Mouse (Mus musculus) cerebellum, postnatal 25 days (tissue): Measurements from ENCODE around the gene Zdhhc20.
"Not testable (repeated sequence)": the region's sequence is repeated elsewhere in the genome, so short reads cannot be mapped to it uniquely, and the experiment has no call there.

Experiments
- DNase-seq, 2 experiments: peaks; one replicate each; pipeline ENCODE4 v3.0.0; 2021; ENCODE audit warnings: mixed read lengths in 2 of 2

The Zdhhc20 gene

DNA sequence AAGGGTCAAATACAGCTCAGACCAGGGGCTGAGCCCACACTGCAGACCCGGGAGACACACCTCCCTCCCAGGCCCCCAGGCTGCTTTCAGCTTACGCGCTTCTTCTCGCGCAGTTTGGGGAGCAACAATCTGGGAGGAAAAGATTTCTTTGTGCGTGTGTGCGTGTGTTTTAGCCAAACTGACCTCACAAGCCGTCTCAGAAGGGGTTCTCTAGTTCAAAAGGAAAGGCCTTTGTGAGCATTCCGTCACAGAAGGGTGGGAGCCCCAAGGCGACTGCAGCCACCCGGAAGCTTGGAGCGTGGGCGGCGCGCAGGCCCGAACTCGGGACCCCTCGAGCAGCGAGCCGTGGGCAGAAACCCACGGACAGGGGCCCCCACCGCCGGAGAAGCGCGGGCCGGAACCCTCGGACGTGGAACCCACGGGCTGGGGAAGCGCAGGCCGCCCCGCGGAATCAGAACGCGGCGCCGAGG is 500 bp downstream of the Zdhhc20 start:
- no peak for DNase-seq

- no peak for DNase-seq
These were observed 2.9 kb downstream of the Zdhhc20 start for GRCm38 (mm10) chr14:57887171-57887570.

- DNase-seq, result no peak
These were observed 4.0 kb downstream of the Zdhhc20 start for GRCm38 (mm10) chr14:57886032-57886431.

- no peak for DNase-seq
These were observed 6.7 kb downstream of the Zdhhc20 start for GRCm38 (mm10) chr14:57883341-57883740.

GRCm38 (mm10) chr14:57882720-57883119 is 7.4 kb downstream of the Zdhhc20 start:
- DNase-seq, result no peak

GRCm38 (mm10) chr14:57881793-57882192 is 8.3 kb downstream of the Zdhhc20 start:
- DNase-seq, result peak; percentile 40 to 51

DNA sequence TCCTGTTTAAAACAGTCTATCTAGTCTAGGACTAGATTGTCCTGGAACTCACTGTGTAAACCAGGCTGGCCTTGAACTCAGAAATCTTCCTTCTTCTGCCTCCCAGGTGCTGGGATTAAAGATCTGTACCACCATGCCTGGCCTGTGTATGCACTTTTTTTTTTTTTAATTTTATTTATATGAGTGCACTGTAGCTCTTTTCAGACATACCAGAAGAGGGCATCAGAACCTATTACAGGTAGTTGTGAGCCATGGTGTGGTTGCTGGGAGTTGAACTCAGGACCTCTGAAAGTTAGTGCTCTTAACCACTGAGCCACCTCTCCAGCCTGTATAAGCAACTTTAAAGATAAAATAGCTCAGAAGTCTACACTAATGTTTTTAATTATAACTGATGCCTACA is 9.0 kb downstream of the Zdhhc20 start:
- no peak for DNase-seq

DNA sequence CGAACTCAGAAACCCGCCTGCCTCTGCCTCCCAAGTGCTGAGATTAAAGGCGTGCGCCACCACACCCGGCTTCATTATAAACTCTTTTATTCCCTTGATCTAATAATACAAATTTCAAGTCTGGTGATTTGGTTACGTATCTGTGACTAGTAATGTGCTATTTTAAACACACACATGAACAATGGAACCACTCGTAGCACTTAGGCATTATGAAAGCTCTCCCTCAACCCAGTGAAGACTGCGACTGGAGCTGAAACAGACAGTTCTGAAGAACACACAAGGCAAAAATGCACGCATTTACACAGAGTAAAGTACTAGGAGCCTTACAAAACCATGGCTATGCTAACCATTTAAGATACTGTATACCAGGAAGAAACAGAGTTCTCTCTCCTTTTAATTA is 12.2 kb downstream of the Zdhhc20 start:
- DNase-seq, result no peak

- DNase-seq, result peak; percentile 30 to 46
These were observed 23.3 kb downstream of the Zdhhc20 start for GRCm38 (mm10) chr14:57866676-57867276.

DNA sequence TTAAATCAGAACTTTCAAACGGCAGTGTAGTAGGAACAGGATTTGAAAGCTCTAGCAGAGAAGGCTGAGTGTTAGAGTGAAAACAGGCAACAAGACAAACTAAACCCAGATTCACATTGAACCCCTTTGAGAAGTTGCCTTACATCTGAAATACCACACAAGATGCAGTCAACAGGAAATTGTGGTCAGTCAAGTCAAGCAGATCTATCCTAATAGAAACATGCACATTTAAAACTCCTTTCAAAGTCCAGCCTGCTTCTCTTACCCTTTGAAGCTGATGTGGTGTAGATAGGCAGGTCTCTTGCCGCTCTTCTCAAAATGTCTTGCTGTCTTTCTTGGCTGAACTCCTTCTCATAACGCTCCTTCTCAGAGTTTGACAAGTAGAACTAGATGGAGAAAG is 24.8 kb downstream of the Zdhhc20 start:
- DNase-seq, result no peak

GRCm38 (mm10) chr14:57863129-57863528 is 26.9 kb downstream of the Zdhhc20 start:
- DNase-seq, result no peak

GRCm38 (mm10) chr14:57861987-57862412 is 28.1 kb downstream of the Zdhhc20 start:
- no peak for DNase-seq

GRCm38 (mm10) chr14:57859520-57859919 is 30.6 kb downstream of the Zdhhc20 start:
- DNase-seq, result no peak

- DNase-seq, result no peak
These were observed 31.5 kb downstream of the Zdhhc20 start for GRCm38 (mm10) chr14:57858601-57859000.

- DNase-seq, result not testable (repeated sequence)
These were observed 34.0 kb downstream of the Zdhhc20 start for GRCm38 (mm10) chr14:57856037-57856436.

DNA sequence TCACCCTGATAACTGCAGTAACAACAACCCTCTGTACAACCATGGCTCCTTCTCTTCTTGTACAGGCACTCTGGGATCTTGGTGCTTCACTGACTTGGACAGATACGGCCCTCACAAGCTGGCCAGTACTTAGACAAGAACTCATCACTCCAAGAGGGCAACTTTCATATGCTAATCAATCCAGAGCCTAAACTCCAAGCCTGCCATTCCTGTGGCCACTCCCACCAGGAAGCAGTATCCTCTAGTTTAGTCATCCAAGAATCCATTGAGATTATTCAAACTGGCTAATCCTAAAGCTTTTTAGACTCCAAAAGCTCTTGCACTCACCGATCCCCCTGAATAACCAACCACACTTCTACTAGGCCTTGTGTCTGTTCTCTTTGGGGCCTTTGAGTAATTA is 37.1 kb downstream of the Zdhhc20 start:
- no peak for DNase-seq

- DNase-seq, result no peak
These were observed 39.7 kb downstream of the Zdhhc20 start for GRCm38 (mm10) chr14:57850330-57850729.

GRCm38 (mm10) chr14:57848646-57849045 is 41.4 kb downstream of the Zdhhc20 start:
- DNase-seq, result no peak

DNA sequence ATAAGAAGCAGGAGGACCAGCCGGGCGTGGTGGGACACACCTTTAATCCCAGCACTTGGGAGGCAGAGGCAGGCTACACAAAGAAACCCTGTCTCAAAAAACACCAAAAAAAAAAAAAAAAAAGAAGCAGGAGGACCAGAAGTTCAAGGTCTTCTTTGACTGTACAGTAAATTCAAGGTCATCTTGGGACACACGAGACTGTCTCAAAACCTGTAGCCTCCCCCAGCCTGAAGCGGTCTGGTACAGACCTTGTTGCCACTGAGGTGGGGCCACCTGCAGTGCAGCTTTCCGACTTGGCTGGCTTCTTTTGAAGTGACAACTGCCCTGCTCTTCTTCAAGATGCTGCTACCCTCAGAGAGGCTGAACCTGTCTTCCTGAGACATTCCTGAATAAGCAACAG is 42.0 kb downstream of the Zdhhc20 start:
- DNase-seq, result not testable (repeated sequence)

DNA sequence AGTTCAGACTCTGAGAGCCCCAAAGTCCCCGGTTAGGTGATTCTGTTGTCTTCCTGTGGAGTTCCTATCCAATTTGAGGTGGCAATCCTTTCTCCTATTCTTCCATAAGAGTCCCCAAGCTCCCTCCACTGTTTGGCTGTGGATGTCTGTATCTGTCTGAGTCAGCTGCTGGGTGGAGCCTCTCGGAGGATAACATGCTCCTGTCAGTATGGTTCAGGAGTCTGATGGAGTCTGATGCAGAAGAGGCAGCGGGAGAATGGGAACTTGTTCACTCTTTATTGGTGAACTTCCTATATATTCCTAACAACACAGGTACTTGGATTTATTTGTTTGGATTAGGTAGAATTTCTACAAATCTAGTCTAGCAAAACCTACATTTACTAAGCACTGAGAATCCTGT is 45.5 kb downstream of the Zdhhc20 start:
- DNase-seq, result no peak

- DNase-seq, result no peak
These were observed 54.9 kb downstream of the Zdhhc20 start for GRCm38 (mm10) chr14:57835157-57835556.

DNA sequence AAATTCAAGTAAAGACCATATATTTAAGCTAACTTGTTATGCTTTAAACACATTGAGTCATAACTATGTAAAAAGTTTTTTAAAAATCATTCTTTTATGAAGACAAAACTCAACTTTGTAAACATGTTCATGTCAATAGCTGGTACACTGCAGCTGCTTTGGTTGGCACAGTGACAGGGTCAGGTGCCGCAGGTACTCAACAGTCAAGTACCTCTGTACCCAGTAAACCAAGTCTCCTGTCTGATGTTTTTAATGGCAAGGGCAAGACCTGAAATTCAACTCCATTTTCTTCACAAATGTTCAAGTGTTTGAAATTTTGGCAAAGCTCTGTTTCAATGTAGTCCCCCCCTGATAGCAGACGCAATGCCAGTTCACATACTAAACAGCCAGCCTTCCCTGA is 56.5 kb downstream of the Zdhhc20 start:
- DNase-seq, result no peak

DNA sequence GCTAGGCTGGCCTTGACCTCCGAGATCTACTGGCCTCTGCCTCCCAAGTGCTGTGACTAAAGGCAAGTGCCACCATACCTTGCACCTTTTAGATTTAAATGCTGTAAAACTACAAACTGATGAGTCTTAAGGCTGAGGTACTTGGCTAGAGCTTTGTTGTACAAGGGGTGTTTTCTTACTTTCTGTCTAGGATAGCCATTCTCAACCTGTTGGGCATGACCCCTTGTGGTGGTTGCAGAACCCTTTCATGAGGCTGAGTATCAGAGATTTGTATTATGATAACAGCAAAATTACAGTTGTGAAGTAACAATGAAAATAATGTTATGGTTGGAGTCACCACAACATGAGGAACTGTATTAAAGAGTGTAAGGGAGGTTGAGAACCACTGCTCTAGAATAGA is 62.8 kb downstream of the Zdhhc20 start:
- no peak for DNase-seq

DNA sequence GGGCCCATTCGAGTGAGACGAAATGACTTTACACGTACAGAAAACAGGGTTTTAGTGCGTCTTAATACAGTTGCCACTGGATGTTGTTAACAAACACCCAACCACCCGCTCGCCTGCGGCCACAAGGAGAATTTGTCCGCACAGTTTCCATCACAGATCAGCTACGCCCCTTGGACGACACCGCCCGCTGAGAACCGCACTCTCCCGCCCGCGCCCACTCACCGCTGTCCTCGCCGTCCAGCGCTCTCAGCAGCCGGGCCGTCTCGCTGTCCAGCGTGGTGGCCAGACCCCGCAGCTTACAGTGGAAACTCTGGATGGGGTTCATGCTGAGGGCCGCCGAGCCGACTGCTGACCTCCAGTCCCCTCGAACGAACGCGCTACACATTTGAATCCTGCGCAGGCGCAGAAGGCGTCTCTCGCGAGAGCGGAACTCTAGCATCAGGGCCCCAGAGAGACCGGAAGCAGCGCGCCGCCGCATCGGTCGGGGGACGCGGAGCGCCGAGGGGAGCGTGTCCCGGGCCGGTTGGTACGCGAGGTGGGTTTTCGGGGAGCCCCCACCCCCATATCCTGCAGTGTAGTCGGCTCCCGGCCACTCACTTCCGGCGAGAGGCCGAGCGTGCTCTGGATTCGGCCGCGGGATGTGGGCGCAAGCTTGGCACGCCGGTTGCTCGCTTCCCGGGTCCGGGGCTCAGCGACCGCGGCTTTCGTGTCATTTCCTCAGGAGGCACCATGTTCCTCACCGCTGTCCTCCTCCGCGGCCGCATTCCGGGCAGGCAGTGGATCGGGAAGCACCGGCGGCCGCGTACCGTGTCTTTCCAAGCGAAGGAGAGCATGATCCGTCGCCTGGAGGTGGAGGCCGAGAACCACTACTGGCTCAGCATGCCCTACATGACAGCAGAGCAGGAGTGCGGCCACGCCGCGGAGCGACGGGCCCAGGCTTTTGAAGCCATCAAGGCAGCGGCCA is 64.0 kb downstream of the Zdhhc20 start, which contains the start of the genes Ska3 and Mrpl57:
Ska3 (minus strand) TSS at position 398 of the 964 bp plus-strand sequence.
Mrpl57 (plus strand) TSS at position 447 of the 964 bp plus-strand sequence.
- peak; percentile 92 to 94 for DNase-seq
